Mouse (Mus musculus): ENCODE data around the gene Zfp113.
"Not testable (repeated sequence)": the region's sequence is repeated elsewhere in the genome, so short reads cannot be mapped to it uniquely, and the experiment has no call there.

Zfp113 gene

GRCm38 (mm10) chr5:138137935-138138549 is 17.5 kb downstream of the Zfp113 start:
- peak; percentile 79 for DNase-seq (ENCODE audit: low read depth)

DNA sequence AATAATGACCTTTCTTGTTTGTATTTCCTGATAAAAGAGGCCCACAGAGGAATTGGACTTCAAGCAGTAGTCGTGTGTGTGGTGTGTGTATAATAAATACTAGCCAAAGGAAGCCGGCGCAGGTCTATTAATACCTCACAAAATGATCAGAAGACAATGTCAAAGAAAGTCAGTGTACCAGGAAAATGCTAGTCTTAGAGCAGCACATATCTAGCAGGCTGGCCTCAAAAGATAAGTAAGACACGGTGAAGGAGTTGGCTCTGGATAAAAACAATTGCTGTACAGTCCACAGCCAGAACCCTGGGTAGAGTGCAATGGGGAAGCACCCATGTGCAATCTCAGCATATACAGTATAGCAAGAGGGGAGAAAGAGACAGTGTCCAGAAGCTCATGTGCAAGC is 18.3 kb downstream of the Zfp113 start:
- DNase-seq (ENCODE audit: low read depth): no peak

DNA sequence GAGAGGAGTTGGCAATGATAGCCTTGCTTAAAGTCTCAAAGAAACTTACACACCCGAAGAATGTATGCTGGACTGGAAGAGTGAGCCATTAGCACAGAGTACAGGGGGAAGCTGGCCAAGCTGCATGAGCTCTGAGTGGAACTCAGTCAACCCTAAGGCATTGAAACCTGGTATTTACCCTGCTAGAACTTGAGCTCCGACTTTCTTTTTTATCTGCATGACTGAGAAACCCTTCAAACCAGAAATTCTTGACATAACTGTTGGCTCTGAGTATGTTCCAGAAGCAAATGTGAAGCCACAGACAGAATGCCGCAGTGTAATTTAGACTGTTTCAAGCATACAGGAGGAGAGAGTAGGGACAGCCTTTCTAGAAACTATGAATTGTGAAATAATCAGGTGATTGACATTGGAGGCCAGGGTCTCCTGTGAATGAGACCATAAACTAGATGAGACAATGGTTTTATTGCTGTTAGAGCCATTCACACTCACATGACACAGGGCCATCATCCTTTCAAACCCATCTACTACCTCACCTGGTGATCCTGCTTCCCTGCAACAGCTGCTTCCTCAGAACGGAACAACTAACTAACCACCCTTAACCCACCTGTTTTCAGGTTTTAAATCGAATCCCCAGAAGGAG is 23.0 kb downstream of the Zfp113 start:
- DNase-seq (ENCODE audit: low read depth): no peak

DNA sequence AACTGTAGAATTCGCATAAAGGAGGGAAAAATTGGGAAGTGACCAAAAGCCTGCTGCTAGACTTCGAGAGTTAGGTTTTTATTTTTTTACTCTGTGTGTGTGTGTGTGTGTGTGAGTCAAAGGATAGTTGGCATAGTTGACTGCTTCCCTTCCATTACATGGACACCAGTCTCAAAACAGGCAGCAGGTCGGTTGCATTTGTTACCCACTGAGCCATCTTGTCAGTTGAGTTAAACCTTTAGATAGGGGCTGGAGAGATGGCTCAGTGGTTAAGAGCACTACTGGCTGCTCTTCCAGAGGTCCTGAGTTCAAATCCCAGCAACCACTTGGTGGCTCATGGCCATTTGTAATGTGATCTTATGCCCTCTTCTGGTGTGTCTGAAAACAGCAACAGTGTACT is 37.5 kb downstream of the Zfp113 start:
- peak; percentile 52 for DNase-seq (ENCODE audit: low read depth)

GRCm38 (mm10) chr5:138117199-138118015 is 38.1 kb downstream of the Zfp113 start:
- peak; percentile 32 for DNase-seq (ENCODE audit: low read depth)

DNA sequence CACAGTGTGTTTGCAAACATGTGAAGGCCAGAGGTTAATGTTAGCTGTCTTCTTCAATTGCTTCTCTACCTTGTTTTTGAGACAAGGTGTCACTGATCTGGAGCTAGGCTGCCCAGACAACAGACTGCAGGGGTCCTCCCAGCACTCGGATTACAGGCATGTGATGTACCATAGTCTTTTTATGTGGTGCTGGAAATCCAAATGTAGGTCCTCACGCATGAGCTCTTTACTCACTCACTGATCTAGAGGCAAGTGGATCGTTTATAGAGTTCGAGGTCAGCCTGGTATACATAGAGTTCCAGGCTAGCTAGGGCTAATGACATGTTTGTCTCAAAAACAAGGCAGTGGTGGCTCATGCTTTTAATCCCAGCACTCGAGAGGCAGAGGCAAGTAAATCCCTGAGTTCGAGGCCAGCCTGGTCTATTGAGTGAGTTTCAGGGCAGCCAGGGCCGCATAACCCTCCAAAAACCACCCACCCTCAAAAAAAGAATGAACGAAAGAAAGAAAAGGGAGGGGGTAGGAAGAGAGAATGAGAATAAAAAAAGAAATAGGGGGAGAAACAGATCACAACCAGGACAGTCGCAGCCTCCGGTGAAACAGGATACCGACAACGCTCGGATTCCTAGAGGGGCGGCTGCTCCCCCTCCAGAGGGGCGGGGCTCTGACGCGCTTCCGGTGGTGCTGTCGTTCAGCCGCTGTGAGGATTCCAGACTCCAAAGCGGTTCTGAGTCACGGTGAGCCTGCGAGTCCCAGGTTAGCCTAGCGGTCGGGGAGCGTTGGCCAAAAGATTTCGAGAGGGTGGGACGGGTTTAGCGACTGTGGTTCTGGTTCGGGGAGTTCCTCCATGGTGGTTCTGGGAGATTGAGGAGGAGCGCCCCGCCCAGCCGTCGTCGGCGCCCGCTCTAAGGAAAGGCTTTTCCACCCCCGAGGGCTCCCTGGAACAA is 39.0 kb downstream of the Zfp113 start, which contains the start of gene Zscan21:
Gene Zscan21, plus strand, starts transcription at position 649 of the 944 bp plus-strand sequence.
- DNase-seq (ENCODE audit: low read depth): peak; percentile 97

DNA sequence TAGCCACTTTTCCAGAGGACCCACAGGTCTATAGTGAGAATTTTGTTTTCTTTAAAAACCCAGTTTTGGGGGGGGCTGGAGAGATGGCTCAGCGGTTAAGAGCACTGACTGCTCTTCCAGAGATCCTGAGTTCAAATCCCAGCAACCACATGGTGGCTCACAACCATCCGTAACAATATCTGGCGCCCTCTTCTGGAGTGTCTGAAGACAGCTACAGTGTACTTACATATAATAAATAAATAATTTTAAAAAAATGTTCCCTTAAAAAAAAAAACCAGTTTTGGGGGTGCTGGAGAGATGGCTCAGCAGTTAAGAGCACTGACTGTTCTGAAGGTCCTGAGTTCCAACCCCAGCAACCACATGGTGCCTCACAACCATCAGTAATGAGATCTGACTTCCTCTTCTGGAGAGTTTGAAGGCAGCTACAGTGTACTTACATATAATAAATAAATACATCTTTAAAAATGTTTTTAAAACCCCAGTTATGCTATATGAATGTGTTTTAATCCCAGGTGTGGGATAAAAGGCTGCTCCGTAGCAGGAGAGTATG is 45.6 kb downstream of the Zfp113 start:
- DNase-seq (ENCODE audit: low read depth): not testable (repeated sequence)

DNA sequence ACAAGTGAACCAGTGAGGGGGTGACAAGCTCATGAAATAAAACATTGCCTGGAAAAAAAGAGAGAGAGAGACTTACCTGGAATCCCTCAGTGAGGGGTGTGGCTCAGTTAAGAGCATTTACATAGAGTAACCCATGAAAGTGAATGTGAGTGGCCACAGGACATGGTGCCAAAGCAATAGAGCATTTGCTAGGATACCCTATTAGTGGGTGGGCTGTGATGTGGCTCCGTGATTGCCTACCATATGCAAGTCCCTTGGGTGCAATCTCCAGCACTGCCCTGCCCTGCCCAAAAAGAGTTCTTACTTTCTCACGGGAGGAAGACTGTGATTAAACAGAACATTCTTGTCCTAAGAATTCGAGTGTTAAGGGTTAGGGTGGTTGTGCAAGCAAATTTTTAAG is 48.4 kb downstream of the Zfp113 start:
- no peak for DNase-seq (ENCODE audit: low read depth)

DNA sequence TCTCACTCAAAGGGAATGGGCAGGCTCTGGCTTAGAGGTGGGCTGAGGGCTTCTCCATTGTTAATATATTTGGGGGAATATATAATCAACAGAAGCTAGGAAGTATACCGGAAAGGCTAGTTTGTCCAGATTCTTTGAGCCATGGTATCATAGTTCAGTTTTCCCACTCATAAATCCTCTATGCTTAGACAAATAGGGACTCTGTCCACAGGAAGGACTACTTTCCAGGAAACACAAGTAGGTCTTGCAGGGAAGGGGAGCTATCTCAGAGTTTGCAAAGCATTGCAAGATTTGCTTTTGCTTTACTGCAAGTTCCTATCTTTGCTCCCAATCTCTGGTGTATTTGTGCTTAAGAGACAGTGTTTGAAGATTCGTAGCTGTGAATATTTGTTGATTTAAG is 50.6 kb downstream of the Zfp113 start:
- no peak for DNase-seq (ENCODE audit: low read depth)

DNA sequence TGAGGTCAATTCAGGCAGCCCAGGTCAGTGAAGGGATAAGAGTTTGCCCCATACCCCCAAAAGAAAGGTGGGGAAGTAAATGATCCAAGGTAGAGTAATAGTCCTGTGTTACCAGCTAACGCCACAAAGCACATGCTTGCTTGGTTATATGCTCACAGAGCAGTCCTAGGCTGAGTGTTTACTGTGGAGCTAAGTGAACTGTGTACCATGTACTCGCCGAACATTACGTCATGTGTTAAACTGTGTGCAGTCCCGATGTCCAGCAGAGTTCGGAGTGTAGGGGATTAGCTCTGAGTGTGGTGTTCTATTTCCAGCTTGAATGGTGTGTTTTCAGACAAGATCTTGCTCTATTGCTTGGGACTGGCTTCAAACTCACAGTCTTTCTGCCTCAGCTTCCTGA is 61.1 kb downstream of the Zfp113 start:
- no peak for DNase-seq (ENCODE audit: low read depth)

- DNase-seq (ENCODE audit: low read depth): no peak
Observed at GRCm38 (mm10) chr5:138092771-138093170, 62.8 kb downstream of the Zfp113 start.

DNA sequence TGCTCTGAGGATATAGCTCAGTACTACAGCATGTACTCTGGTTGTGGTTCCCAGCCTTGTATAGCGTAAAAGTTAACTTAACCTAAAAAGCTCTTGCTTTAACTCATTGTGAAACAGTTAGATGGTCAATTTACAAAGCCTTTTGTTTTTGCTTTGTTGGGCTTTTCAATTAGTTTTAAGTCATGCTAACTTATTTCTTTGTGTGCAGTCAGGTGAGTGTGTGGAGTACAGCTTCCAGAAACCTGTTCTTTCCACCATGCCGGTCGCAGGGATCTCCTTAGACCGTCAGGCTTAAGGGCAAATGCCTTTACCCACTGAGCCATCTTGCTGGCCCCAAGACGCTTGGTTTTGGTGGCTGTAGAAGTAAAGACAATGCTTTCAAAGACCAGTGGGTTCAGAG is 64.8 kb downstream of the Zfp113 start:
- DNase-seq (ENCODE audit: low read depth): no peak

DNA sequence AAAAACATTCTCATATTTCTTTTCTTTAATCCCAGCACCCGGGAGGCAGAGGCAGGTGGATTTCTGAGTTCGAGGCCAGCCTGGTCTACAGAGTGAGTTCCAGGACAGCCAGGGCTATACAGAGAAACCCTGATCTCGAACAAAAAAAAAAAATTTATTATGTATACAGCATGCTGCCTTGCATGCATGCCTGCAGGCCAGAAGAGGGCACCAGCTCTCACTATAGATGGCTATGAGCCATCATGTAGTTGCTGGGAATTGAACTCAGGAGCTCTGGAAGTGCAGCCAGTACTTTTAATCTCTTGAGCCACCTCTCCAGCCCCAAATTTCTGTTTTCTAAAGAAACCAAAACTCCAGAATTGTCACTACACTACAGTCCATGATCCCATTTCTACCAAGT is 65.3 kb downstream of the Zfp113 start:
- peak; percentile 41 for DNase-seq (ENCODE audit: low read depth)
